22 mouse cellular contexts compared by ENCODE assay signal in the genomic region with DNA sequence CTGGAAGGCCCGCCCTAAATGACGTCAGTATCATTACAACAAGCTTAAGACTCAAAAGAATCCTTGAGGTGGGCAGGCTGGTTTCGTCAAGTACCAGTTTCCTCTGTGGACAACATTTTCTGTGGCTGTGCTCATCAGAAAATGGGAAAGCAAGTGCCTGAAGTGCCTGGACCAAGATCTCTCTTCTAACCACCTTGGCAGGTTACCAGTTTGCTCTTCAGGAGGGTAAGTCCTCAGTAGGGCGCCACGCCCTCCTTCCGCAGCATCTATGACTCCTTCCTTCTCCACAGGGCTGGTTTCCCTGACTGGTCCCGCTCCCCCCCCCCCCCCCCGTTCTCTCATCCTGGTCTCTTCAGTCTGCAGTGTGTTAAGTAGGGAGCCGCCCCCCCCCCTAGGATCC. TPM values are rescaled to one million over a fixed set of nuclear protein-coding genes. Genes with fewer than 3 reads are reported as not detected.
"Had no signal": no experiment of that assay in that cellular context is flagged by ENCODE, and none has a peak within 500 bp of the region (broad histone marks: within the 10 kb centered on the region; RNA-seq: fewer than 3 reads in every experiment).

No protein-coding gene starts in this region.

- H3K36me3 ChIP-seq: limb, embryonic 12.5 days; liver, embryonic 12.5 days; liver, embryonic 15.5 days; midbrain, embryonic 12.5 days; midbrain, embryonic 15.5 days; neural tube, embryonic 12.5 days; neural tube, embryonic 15.5 days had no signal

- H3K9ac ChIP-seq: limb, embryonic 12.5 days; liver, embryonic 12.5 days; liver, embryonic 15.5 days; midbrain, embryonic 12.5 days; midbrain, embryonic 15.5 days; neural tube, embryonic 12.5 days; neural tube, embryonic 15.5 days had no signal

- H3K4me1 ChIP-seq: liver, embryonic 12.5 days; liver, embryonic 15.5 days; midbrain, embryonic 15.5 days; neural tube, embryonic 12.5 days had no signal

- DNase-seq: kidney, adult 2 months; kidney, postnatal 25 days; layer of hippocampus, adult 9-11 months; liver; lung, adult 18-20 months; right cerebral cortex, adult 18-20 months; right cerebral cortex, postnatal 14 days; right cerebral cortex, postnatal 4 days; thymus, adult 18-20 months; thymus, postnatal 36 days had no signal

- ATAC-seq: intestine, postnatal 0 days; liver, embryonic 12.5 days; midbrain, embryonic 15.5 days had no signal

- H3K9me3 ChIP-seq: liver, embryonic 12.5 days; liver, embryonic 15.5 days; midbrain, embryonic 15.5 days; neural tube, embryonic 15.5 days had no signal

- H3K4me3 ChIP-seq: layer of hippocampus, adult 2 months; limb, embryonic 12.5 days; liver, embryonic 12.5 days; liver, embryonic 15.5 days; midbrain, embryonic 12.5 days; midbrain, embryonic 15.5 days; neural tube, embryonic 12.5 days; neural tube, embryonic 15.5 days had no signal

- H3K27me3 ChIP-seq: liver, embryonic 12.5 days; liver, embryonic 15.5 days; midbrain, embryonic 12.5 days; midbrain, embryonic 15.5 days; neural tube, embryonic 12.5 days; neural tube, embryonic 15.5 days had no signal

- H3K4me2 ChIP-seq: limb, embryonic 12.5 days; liver, embryonic 12.5 days; liver, embryonic 15.5 days; midbrain, embryonic 12.5 days; midbrain, embryonic 15.5 days; neural tube, embryonic 12.5 days; neural tube, embryonic 15.5 days had no signal

- H3K27ac ChIP-seq: kidney, postnatal 0 days; layer of hippocampus, adult 2 months; limb, embryonic 12.5 days; liver, embryonic 12.5 days; liver, embryonic 15.5 days; macrophage; midbrain, embryonic 12.5 days; midbrain, embryonic 15.5 days; neural tube, embryonic 12.5 days; neural tube, embryonic 15.5 days had no signal

RNA-seq across cellular contexts. Expression of a gene that starts 45.2 kb away (rescaled TPM):
- total RNA-seq: megakaryocyte, adult 5-6 weeks had no signal
- polyA plus RNA-seq: macrophage had no signal
